Mouse (Mus musculus) lung, postnatal 4 days (tissue): ENCODE measurements around the gene Mtfr1l.

Source experiments
- DNase-seq, 2 experiments: peaks; one replicate each; pipeline ENCODE4 v3.0.0; 2021

Gene Mtfr1l

GRCm38 (mm10) chr4:134534932-134535786 is at the start of gene Mtfr1l:
Gene Mtfr1l (minus strand): TSS chr4:134535387.
- peak; percentile 98 to 99 for DNase-seq

- DNase-seq: peak in 1 of 2 experiments; percentile 58
Observed at GRCm38 (mm10) chr4:134583513-134583912, 48.3 kb upstream of the Mtfr1l start.

GRCm38 (mm10) chr4:134581365-134581764 is 46.2 kb upstream of the Mtfr1l start:
- DNase-seq: no peak

- DNase-seq: no peak
Observed at GRCm38 (mm10) chr4:134580351-134581148, 45.4 kb upstream of the Mtfr1l start.

GRCm38 (mm10) chr4:134579620-134580019 is 44.4 kb upstream of the Mtfr1l start:
- no peak for DNase-seq

- DNase-seq: peak; percentile 50 to 73
Observed at GRCm38 (mm10) chr4:134579212-134579611, 44.0 kb upstream of the Mtfr1l start.

- DNase-seq: no peak
Observed at GRCm38 (mm10) chr4:134578407-134578806, 43.2 kb upstream of the Mtfr1l start.

- no peak for DNase-seq
Observed at GRCm38 (mm10) chr4:134577281-134577680, 42.1 kb upstream of the Mtfr1l start.

GRCm38 (mm10) chr4:134575486-134575885 is 40.3 kb upstream of the Mtfr1l start:
- DNase-seq: no peak

- no peak for DNase-seq
Observed at GRCm38 (mm10) chr4:134572449-134573300, 37.5 kb upstream of the Mtfr1l start.

GRCm38 (mm10) chr4:134570704-134571451 is 35.7 kb upstream of the Mtfr1l start:
- no peak for DNase-seq

- DNase-seq: no peak
Observed at GRCm38 (mm10) chr4:134569831-134570230, 34.6 kb upstream of the Mtfr1l start.

GRCm38 (mm10) chr4:134569205-134569604 is 34.0 kb upstream of the Mtfr1l start:
- peak in 1 of 2 experiments; percentile 38 for DNase-seq

GRCm38 (mm10) chr4:134567377-134568226 is 32.4 kb upstream of the Mtfr1l start:
- DNase-seq: peak; percentile 54 to 79

GRCm38 (mm10) chr4:134564093-134564492 is 28.9 kb upstream of the Mtfr1l start:
- no peak for DNase-seq

- no peak for DNase-seq
Observed at GRCm38 (mm10) chr4:134563624-134564023, 28.4 kb upstream of the Mtfr1l start.

- DNase-seq: no peak
Observed at GRCm38 (mm10) chr4:134562014-134562413, 26.8 kb upstream of the Mtfr1l start.

GRCm38 (mm10) chr4:134560699-134561098 is 25.5 kb upstream of the Mtfr1l start:
- DNase-seq: no peak

GRCm38 (mm10) chr4:134559154-134559553 is 24.0 kb upstream of the Mtfr1l start:
- no peak for DNase-seq

GRCm38 (mm10) chr4:134558570-134559113 is 23.5 kb upstream of the Mtfr1l start:
- DNase-seq: peak in 1 of 2 experiments; percentile 44
